Mouse (Mus musculus): Measurements from ENCODE around the gene Nck2. TPM values are rescaled to one million over a fixed set of nuclear protein-coding genes. Genes with fewer than 3 reads are reported as not detected.

Nck2 gene
- polyA plus RNA-seq, 1 experiment from 2014 or later: 23.4 TPM

GRCm38 (mm10) chr1:43562002-43562666 lies 117.8 kb downstream of the Nck2 start:
- 48% methylated on average over 13 of the region's 13 CpGs for WGBS (ENCODE audit: missing documents)
- Histone ChIP-seq H3K4me3 (ENCODE audit: inconsistent target) (no peak overlapping the region), H3K36me3 (ENCODE audit: inconsistent target) (no peaks in the 10 kb centered on the region), H3K79me2 (ENCODE audit: inconsistent target) (no peaks in the 10 kb centered on the region), H3K27ac (no peak overlapping the region)

- Histone ChIP-seq H3K4me3 (ENCODE audit: inconsistent target) (no peak overlapping the region), H3K27ac (no peak overlapping the region), H3K79me2 (ENCODE audit: inconsistent target) (no peaks in the 10 kb centered on the region), H3K36me3 (ENCODE audit: inconsistent target) (peaks cover 9% of the 10 kb centered on the region; the same call in 1 of the 2 replicates)
- 98% methylated on average over 4 of the region's 4 CpGs for WGBS (ENCODE audit: missing documents)
Measured at GRCm38 (mm10) chr1:43565260-43565659, 120.9 kb downstream of the Nck2 start.

GRCm38 (mm10) chr1:43566677-43567377 lies 122.4 kb downstream of the Nck2 start:
- WGBS (ENCODE audit: missing documents): 97% methylated on average over 8 of the region's 8 CpGs
- Histone ChIP-seq H3K27ac (no peak overlapping the region), H3K4me3 (ENCODE audit: inconsistent target) (no peak overlapping the region), H3K79me2 (ENCODE audit: inconsistent target) (no peaks in the 10 kb centered on the region), H3K36me3 (ENCODE audit: inconsistent target) (peaks cover 9% of the 10 kb centered on the region; the same call in 1 of the 2 replicates)

GRCm38 (mm10) chr1:43568824-43569223 lies 124.4 kb downstream of the Nck2 start:
- Histone ChIP-seq H3K27ac (no peak overlapping the region), H3K79me2 (ENCODE audit: inconsistent target) (no peaks in the 10 kb centered on the region), H3K36me3 (ENCODE audit: inconsistent target) (peaks cover 9% of the 10 kb centered on the region; the same call in 1 of the 2 replicates), H3K4me3 (ENCODE audit: inconsistent target) (no peak overlapping the region)
- 91% methylated on average over 10 of the region's 10 CpGs for WGBS (ENCODE audit: missing documents)

GRCm38 (mm10) chr1:43571105-43571504 lies 126.7 kb downstream of the Nck2 start:
- Histone ChIP-seq H3K36me3 (ENCODE audit: inconsistent target) (peaks cover 9% of the 10 kb centered on the region; the same call in 1 of the 2 replicates), H3K4me3 (ENCODE audit: inconsistent target) (no peak overlapping the region)

GRCm38 (mm10) chr1:43574793-43575304 lies 130.5 kb downstream of the Nck2 start:
- no peaks in the 10 kb centered on the region for H3K36me3 ChIP-seq (ENCODE audit: inconsistent target)
- H3K79me2 ChIP-seq (ENCODE audit: inconsistent target): no peaks in the 10 kb centered on the region
- no peak overlapping the region for H3K4me3 ChIP-seq (ENCODE audit: inconsistent target)
- WGBS (ENCODE audit: missing documents): 97% methylated on average over 3 of the region's 3 CpGs
- no peak overlapping the region for H3K27ac ChIP-seq

More at GRCm38 (mm10) chr1:43571105-43571504, 126.7 kb downstream of the Nck2 start:
- H3K27ac ChIP-seq: no peak overlapping the region
- WGBS (ENCODE audit: missing documents): 92% methylated on average over 4 of the region's 4 CpGs
- no peaks in the 10 kb centered on the region for H3K79me2 ChIP-seq (ENCODE audit: inconsistent target)

GRCm38 (mm10) chr1:43577371-43577770 lies 133.0 kb downstream of the Nck2 start:
- WGBS (ENCODE audit: missing documents): 95% methylated on average over 3 of the region's 3 CpGs
- Histone ChIP-seq H3K79me2 (ENCODE audit: inconsistent target) (no peaks in the 10 kb centered on the region), H3K36me3 (ENCODE audit: inconsistent target) (no peaks in the 10 kb centered on the region), H3K4me3 (ENCODE audit: inconsistent target) (no peak overlapping the region), H3K27ac (no peak overlapping the region)

GRCm38 (mm10) chr1:43583564-43583963 lies 139.2 kb downstream of the Nck2 start:
- 95% methylated on average over 1 of the region's 1 CpGs for WGBS (ENCODE audit: missing documents)
- no peaks in the 10 kb centered on the region for H3K79me2 ChIP-seq (ENCODE audit: inconsistent target)
- no peak overlapping the region for H3K4me3 ChIP-seq (ENCODE audit: inconsistent target)
- no peaks in the 10 kb centered on the region for H3K36me3 ChIP-seq (ENCODE audit: inconsistent target)
- H3K27ac ChIP-seq: no peak overlapping the region

- 27% methylated on average over 1 of the region's 1 CpGs for WGBS (ENCODE audit: missing documents)
- Histone ChIP-seq H3K4me3 (ENCODE audit: inconsistent target) (no peak overlapping the region), H3K27ac (no peak overlapping the region), H3K79me2 (ENCODE audit: inconsistent target) (no peaks in the 10 kb centered on the region), H3K36me3 (ENCODE audit: inconsistent target) (no peaks in the 10 kb centered on the region)
Measured at GRCm38 (mm10) chr1:43589001-43589400, 144.6 kb downstream of the Nck2 start.

- Histone ChIP-seq H3K27ac (no peak overlapping the region), H3K4me3 (ENCODE audit: inconsistent target) (no peak overlapping the region), H3K36me3 (ENCODE audit: inconsistent target) (no peaks in the 10 kb centered on the region), H3K79me2 (ENCODE audit: inconsistent target) (no peaks in the 10 kb centered on the region)
- WGBS (ENCODE audit: missing documents): 82% methylated on average over 2 of the region's 2 CpGs
Measured at GRCm38 (mm10) chr1:43589910-43590309, 145.5 kb downstream of the Nck2 start.

- no peaks in the 10 kb centered on the region for H3K79me2 ChIP-seq (ENCODE audit: inconsistent target)
- 100% methylated on average over 1 of the region's 1 CpGs for WGBS (ENCODE audit: missing documents)
- no peak overlapping the region for H3K27ac ChIP-seq
- no peak overlapping the region for H3K4me3 ChIP-seq (ENCODE audit: inconsistent target)
- H3K36me3 ChIP-seq (ENCODE audit: inconsistent target): no peaks in the 10 kb centered on the region
Measured at GRCm38 (mm10) chr1:43590727-43591126, 146.3 kb downstream of the Nck2 start.

GRCm38 (mm10) chr1:43593069-43593468 lies 148.7 kb downstream of the Nck2 start:
- Histone ChIP-seq H3K36me3 (ENCODE audit: inconsistent target) (no peaks in the 10 kb centered on the region), H3K4me3 (ENCODE audit: inconsistent target) (no peak overlapping the region), H3K79me2 (ENCODE audit: inconsistent target) (no peaks in the 10 kb centered on the region), H3K27ac (no peak overlapping the region)
- WGBS (ENCODE audit: missing documents): 81% methylated on average over 3 of the region's 3 CpGs

GRCm38 (mm10) chr1:43594738-43595137 lies 150.4 kb downstream of the Nck2 start:
- Histone ChIP-seq H3K27ac (no peak overlapping the region), H3K36me3 (ENCODE audit: inconsistent target) (no peaks in the 10 kb centered on the region), H3K79me2 (ENCODE audit: inconsistent target) (no peaks in the 10 kb centered on the region), H3K4me3 (ENCODE audit: inconsistent target) (no peak overlapping the region)
- 80% methylated on average over 2 of the region's 4 CpGs for WGBS (ENCODE audit: missing documents)

- H3K4me3 ChIP-seq (ENCODE audit: inconsistent target): no peak overlapping the region
- H3K79me2 ChIP-seq (ENCODE audit: inconsistent target): no peaks in the 10 kb centered on the region
- H3K27ac ChIP-seq: no peak overlapping the region
- H3K36me3 ChIP-seq (ENCODE audit: inconsistent target): no peaks in the 10 kb centered on the region
Measured at GRCm38 (mm10) chr1:43597731-43598130, 153.4 kb downstream of the Nck2 start.

GRCm38 (mm10) chr1:43599483-43599882 lies 155.1 kb downstream of the Nck2 start:
- H3K36me3 ChIP-seq (ENCODE audit: inconsistent target): no peaks in the 10 kb centered on the region
- no peak overlapping the region for H3K4me3 ChIP-seq (ENCODE audit: inconsistent target)
- H3K79me2 ChIP-seq (ENCODE audit: inconsistent target): no peaks in the 10 kb centered on the region
- H3K27ac ChIP-seq: no peak overlapping the region
